Mouse (Mus musculus): ENCODE results near the gene B230104I21Rik. TPM values are rescaled to one million over a fixed set of nuclear protein-coding genes. Genes with fewer than 3 reads are reported as not detected.

The B230104I21Rik gene
- total RNA-seq (2021), result not detected in 2 replicates
- long read RNA-seq, result 0 reads

DNA sequence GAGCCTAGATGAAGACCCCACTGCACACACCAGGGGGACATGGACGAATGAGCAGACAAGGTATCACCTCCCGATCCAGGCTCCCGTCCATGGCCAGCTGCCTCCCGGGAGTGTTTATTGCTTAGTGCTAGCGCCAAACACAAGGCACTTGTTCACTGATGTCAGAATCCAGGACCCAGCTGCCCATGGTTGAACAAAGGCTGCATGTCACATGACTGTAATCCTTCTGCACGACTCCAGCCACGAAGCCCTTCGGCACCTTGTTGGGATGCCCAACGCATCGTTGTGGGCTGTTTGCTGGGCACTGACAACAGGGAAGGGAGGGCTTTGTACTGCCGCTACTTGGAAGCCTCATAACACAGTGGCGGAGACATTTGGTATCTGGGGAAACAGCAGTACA, at the start of gene B230104I21Rik:
Gene B230104I21Rik, plus strand, starts transcription at position 367 of the 400 bp plus-strand sequence.
- no peak for DNase-seq

DNA sequence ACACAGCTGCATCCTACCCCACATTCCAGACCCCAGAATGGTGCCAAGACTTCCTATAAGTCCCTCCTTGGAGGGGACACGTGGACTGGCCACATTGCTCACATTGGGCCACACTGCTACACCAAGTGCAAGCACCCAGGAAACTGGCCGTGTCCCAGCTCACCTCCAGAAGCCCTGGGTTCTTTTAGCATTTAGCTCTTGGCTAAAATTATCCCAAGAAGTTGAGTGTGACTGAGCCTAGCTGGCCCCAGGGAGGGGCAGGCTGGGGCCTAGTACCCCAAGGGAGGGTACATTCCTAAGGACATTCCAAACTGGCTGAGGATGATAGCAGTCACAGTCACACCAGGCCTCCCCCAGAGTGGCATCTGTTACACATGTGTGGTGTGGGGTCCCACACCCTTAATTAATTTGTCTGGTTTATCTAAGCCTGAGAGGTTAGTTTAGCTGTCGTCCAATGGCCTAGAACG, 42.2 kb upstream of the B230104I21Rik start:
- DNase-seq, result no peak

DNA sequence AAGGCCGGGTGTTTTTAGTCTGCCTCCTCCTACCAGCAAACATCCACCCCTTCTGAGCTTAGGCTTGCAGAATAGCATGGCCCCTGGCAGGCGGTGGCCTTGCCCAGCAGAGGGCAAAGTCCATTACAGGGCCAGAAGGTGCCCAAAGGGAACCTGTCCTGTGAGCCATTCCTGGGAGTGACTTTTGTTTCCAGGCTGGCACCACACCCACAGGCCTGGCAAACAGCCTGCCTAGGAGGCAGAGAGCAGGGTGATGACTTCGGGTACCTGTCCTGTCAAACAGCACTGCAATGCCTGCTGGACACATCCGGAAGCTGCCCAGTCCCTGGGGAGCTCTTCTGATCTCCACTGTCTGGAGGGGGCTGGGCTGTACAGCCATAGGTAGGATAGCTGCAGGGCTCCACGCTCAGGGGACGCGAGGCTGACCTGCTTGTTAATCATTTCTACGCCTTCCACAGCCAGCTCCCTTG, 41.6 kb upstream of the B230104I21Rik start:
- DNase-seq, result no peak

DNA sequence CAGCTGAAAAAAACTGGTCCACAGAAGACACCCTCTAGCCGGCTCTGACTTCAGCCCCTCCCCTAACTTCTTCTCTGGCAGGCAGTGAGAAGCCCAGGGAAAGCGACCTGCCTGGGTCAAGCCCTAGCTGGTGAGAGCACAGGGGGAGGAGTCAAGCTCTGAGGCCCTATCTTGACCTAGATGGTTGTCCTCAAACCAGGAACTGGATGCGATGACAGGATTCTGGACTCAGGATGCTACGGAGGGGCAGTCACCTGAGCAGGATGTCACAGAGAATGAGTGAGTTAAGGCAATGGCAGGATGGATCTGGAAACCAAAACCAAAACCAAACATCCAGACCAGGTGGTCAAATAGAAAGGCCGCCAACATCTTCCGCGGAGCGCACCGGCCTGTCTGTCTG, 38.2 kb upstream of the B230104I21Rik start:
- DNase-seq, result no peak

DNA sequence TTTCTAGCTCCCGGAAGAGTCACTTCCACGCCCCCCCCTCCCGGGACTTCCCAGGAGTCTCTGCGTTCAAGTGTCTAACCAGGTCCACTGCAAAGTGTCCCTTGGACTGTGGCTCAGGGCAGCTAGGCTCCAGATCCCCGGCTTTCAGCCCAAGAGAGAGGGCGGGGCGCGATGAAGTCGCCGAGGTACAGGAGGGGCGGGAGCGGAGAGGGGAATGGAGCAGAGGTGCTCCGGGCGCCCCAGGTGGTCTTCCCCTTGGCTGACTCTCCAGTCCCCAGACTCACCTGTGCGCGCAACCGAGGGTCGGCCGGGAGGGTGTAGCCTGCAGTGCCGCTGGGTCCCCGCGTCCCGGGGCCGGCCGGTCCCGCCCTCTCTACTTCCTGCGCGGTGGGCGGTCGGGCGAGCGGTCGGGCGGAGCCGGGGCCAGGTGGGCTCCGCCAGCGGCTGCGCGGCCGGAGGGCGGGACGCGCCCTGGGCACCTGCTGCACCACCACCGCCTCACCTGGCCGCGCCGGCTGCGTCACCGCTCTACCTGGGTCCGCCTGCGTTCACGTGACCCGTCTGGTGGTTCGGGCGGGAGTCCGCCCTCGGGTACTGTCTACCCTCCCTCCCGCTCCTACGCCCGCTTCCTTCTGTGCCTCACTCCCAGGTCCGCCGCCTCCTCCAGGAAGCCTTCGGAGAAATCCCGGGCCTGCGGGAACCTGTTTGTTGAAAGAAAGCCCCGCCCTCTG, 36.2 kb upstream of the B230104I21Rik start:
- no peak for DNase-seq

DNA sequence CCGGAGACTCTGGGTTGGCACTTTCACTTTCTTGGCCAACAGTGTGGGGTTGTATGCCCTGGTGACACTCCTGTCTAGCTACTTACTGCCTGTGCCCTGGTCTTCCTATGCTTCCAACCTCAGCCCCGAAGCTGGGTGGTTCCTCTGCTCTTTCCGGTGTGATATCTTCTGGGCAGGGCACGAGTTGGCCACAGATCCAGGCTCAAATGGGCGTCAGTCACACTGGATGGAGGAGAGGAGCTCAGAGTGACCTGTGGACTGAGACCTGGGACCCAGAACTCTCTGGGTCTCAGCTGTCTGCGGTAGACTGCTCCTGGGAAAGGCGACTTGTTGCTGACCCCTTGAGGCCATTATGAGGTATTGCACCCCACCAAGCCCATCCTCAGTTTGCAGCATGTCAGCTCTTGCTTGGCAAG, 34.5 kb upstream of the B230104I21Rik start, which contains the start of gene Arhgef16:
Gene Arhgef16, minus strand, starts transcription at position 211 of the 416 bp plus-strand sequence.
- DNase-seq, result peak; percentile 27

DNA sequence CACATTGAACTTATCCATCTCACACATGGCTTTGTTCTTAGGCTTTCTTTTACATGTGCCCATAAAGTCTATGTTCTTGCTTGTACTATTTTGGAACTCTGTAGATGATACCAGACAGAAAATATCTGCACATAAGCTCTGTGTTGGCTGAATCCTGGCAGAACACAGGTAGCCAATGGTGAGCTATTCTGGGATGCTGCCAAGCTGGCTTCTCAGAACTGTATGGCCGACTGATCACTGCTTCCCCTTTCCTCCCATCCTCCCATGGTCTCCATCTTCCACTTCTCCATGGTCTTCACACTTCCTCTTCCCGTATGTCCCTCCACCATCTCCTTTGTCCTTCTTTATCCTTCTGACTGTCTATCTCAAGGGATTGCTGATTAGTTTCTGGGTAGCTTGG, 26.8 kb upstream of the B230104I21Rik start:
- DNase-seq, result no peak

DNA sequence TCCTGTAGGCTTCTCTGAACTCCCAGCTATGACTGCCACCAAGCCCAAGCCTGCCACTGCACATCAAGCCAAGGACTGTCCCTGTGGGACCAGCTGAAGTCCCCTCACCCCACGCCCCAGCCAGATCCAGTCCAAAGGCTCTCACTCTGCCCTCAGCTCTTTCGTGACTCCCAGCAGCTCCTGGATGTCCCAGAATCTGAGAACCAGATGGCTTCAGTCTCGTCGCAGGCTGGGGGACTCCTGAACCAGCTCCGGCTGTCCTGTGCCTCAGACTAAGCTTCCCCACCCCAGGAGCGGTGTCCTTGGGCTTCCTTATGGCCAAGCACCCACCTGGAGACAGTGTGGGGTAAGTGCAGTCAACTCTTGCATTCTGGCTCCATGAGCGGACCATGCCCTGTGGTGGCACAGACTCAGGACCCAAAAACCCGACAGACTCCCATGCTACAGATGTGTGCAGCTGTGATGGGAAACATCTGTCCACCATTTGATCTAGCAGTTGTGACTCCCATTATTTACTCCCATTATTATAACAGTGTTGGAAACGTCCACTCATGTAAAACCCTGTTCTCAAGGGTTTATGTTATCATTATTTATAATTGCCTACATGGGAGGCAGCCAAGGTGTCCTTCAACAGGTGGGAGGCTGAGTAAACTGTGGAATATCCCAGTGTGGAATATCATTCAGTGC, 25.2 kb upstream of the B230104I21Rik start:
- DNase-seq, result no peak

DNA sequence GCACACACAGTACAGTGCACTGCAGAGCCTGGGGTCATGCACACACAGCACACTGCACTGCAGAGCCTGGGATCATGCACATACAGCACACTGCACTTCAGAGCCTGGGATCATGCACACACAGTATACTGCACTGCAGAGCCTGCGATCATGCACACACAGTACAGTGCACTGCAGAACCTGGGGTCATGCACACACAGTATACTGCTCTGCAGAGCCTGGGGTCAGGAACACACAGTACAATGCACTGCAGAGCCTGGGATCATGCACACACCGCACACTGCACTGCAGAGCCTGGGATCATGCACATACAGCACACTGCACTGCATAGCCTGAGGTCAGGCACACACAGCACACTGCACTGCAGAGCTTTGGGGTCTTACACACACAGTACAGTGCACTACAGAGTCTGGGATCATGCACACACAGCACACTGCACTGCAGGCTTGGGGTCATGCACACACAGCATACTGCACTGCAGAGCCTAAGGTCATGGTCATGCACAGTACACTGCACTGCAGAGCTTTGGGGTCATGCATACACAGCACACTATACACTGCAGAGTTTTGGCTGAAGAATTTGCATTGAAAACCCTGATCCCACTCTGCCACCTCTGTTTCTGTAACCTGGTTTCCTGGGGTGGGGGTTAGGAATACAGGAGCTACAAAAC, 23.6 kb upstream of the B230104I21Rik start:
- DNase-seq, result no peak

DNA sequence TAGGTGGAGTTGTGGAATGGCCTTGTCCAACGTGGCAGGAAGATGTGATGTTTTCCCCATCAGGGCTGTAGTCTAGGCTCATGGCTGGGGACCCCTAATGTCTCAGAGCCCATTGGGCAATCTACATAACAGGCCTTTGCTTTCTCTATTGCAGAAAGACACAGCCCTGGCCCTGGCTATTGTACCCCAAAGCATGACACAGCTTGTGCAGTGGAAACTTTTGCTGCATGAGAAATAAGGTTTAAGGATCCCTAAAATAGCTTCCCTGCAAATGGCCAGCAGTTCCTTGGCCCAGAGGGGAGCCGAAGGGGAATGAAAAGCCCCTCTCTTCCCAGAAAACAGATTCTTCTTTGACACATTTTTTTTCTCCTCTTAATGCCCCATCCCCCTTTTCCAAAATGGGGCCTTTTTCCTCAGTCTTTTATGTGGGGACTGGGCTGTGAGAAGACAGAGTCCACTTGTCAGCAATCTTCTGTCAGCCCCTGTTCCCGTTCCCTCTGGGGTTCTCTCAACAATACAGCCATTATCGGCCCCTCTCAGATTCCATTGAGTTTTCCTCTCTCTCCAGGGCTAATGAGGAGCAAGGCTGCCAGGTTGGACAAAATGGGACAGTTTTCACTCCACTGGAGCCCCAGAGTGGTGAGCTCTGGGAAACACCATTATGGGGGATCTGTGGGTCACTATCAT, 22.8 kb upstream of the B230104I21Rik start:
- DNase-seq, result no peak

DNA sequence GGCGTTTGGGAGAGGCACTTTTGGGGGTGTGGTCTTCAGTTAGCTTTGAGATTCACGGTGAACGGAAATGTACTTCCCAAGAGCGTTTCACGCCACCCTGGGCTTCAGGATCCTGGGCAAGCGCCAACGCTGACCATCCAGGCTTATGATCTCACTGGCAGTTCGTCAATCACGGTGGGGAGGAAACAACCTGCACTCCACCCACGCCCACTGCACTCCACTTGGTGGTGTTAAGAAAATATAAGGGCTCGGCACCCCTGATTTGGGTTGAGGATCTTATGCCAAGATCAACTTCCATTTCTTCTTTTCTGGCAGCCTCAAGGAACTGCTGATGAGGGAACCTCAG, 22.3 kb upstream of the B230104I21Rik start:
- no peak for DNase-seq

DNA sequence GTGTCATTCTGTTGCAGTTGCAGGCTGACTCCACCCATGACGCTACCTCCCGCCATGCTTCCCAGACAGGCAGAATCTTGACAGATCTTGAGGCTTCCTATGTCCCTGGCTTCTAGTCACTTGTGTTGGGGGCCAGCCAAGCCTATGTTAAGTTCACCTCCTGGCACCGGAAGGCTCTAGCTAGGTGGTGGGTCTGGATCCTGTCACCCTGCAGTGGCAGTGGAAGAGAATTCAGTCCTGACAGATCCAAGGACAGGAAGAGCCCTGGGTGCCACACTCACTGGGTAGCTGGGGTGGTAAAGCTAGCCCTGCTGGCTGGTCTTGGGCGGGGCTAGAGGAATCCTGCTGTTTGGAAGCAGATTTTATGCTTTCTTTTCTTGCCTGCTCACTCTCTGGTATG, 10.5 kb upstream of the B230104I21Rik start:
- no peak for DNase-seq

DNA sequence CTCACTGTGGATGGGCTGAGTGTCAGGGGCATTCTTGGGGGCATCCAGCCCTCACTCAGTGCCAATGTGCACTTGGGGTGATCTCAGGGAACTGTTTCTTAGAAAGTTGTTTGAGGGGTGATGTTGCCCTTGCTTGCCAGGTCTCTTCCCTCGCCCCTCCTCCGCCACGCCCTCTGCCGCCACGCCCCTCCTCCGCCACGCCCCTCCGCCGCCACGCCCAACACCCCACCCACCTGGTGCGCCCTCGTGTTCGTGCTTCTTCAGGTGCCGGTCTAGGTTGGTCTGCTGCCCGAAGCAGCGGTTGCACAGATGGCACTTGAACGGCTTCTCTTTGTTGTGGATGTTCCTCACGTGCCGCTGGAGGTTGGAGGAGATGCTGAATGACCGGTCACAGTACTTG, 7.5 kb upstream of the B230104I21Rik start:
- no peak for DNase-seq

DNA sequence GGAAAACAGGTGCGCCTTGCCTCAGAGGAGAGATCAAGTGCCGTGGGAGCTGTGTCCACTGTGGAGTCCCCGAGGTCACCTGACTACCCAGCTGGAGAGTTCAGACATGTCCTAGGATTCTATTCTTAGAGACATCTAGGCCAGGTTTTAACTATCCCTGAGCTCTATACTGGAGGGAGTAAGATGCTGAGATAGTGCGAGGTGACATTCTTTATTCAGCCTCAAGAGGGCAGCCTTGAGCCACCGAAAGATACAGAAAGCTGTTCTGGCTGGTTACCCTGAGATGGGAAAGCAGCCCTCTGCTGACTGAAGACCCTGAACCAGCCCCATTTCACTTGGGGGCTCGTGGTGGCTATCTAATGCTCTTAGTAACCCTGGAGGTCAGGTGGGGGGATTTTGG, 7.1 kb upstream of the B230104I21Rik start:
- peak; percentile 48 for DNase-seq

DNA sequence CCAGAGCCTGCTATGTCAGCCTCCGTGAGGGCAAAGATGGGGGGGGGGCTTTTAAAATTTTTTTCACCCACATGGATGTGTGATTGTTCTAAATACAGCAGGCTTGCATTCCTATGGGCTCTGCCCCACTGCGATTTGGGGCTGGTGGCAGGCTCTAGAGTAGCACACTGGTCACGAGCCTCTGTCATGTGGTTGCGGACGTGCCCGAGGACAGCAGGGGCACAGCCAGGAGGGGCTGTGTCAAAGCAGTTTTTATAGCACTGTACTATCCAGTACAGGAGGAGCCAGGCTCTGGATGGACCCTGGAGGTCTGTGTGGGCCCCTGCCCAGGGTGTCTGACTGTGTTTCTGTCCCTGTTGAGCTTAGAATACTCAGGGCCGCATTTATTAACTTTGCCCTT, 5.9 kb upstream of the B230104I21Rik start:
- DNase-seq, result no peak

DNA sequence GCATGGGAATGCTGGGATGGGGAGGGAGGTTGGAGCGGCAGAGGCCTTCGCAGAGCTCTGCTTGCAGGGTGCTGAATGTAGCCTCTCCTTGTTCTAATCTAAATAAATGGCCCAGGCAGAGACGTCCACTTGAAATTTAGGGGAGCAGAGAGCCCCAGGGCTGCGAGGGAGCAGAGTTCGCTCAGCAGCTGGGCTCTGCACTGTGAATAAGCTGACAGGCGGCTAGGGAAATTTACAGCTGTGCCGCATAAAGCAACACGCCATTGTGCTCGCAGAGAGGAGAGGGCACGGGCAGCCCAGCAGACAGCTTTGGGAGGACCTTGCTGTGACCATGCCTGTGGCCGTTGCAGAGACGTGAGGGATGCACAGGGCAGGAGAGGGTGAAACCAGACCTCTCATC, 4.7 kb upstream of the B230104I21Rik start:
- no peak for DNase-seq

DNA sequence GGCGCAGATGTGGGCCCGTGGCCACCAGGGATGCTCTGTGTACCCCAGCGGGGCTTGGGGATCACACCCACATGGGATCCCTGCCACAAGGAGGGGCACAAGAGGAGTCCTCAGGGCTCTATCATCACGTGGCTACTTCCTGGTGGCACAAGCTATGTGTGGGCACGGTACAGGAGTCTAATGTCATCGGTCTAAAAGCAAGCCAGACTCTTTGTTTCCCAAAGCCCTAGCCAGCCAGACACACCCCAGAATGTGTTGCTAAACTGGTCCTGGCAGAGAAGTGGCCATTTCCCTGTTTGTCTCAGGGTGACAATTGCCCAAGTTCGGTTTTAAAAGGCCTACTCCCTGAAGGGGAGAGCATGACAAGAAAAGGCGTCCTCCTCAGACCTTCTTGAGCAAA, 2.6 kb upstream of the B230104I21Rik start:
- DNase-seq, result no peak

DNA sequence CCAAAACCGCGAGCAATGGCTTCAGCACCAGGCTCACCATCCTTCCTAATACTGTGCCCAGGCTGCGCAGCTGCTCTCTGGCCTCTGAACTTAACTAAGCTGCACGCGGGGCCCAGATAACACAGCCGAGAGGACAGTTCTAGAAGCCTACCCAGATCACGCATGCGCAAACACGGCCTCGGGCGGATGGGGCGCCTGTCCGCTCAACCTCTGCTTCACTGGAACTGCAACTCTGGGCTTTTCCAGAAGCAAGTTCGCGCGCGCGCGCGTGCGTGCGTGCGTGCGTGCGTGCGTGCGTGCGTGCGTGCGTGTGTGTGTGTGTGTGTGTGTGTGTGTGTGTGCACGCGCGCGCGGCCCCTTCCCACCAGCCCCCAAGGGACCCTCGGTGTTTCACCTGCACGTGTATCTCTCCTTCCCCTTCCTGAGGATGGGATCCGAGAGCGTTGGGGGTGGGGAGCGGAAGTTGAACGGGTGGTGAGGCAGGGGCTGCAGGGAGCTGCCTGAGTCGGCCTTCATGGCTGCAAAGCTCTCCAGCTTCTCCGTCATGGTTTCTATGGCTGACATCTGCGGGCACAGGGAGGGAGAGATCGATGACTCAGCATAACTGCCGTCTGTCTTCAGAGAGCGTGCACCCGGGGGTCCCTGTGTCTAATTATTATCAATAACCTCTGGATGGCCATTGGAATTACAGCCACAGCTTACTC, 1.1 kb upstream of the B230104I21Rik start:
- peak; percentile 56 for DNase-seq

DNA sequence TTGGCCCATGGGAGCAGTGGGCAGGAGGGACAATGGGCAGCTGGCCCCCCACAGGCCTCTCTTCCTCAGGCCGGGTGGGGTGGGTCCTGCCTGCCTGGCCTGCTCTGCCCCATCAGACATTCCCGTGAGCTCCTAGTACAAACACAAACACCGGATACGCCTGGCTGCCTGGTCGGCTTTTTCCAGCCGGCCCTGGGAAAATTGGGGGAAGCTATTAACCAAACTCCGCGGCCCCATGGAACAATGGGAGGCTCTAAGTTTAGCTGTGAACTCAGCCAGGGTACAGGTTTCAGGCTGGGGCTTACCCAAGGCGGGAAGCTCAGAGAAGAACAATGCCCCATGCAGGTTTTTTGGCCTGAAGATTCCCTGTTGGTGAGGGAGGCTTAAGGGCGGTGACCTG, 723 bp downstream of the B230104I21Rik start:
- DNase-seq, result no peak

DNA sequence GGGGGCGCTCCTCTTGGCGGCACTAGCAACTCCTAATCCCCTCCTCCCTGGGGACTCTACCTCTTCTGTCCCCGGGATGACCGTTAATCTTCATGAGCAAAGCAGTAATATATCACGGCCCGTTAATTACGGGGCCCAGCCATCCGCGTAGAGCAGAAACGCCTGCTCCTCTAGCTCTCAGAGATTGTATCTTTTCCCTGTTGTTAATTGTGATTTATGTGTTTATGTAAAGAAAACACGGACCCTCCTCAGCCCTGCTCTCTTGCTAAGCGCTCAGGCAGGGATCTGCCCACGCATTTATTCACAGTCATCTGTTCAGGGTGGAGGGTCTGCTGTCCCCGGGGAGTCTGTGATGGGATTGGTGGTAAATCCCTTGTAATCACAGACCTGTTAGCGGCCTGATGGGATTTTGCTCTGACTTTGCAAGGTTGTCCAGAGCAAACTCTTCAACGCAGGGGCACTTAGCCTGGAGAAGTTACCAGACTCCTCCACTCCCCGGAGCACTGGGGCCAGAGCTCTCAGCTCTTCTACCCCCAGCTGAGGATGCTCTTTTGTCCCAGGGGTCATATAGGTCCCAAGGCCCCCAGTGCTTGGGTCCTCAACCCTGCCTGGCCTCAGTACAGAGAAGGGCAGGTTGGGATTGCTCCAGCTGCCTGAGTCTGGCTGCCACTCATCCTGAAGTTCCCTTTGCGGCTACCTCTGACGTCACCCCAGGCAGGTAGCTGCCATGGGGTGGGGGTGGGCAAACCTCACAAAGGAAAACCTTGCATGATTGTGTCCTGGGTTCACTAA, 11.0 kb downstream of the B230104I21Rik start:
- DNase-seq, result no peak

DNA sequence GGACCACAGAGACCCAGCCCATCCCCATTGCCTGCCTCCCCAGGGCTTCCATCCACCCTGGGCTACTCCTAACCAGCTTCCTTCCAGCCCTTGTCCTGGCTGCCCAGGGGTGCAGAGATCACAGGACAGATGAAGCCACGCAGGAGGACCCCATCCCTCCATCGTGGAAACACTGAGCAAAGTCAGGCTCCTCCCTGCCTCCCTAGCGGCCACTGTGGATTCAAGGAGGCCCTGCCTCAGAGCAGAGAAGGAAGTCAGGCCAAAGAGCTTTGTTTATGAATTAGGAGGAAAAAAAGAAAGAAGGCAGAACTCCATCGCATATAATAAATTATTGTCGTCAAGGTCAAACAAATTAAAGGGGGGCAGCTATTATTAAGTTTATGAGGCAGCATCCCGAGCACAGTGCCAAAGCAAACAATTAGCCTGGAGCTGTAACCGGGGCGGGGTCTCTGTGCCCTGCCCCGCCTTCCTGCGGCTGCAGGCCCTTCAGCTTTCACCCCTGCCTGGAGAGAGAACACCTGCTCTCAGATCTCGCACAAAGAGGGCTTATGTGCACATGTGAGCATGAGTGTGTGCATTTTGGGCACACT, 12.4 kb downstream of the B230104I21Rik start:
- DNase-seq, result no peak

Measured in adrenal gland, postnatal 25 days (tissue).